Mouse (Mus musculus) erythroid progenitor cell, adult 5-6 weeks (primary cell): ENCODE measurements around the gene Bloc1s3. TPM values are rescaled to one million over a fixed set of nuclear protein-coding genes. Genes with fewer than 3 reads are reported as not detected.
"Not testable (repeated sequence)": the region's sequence is repeated elsewhere in the genome, so short reads cannot be mapped to it uniquely, and the experiment has no call there.

ENCODE experiments used
- ATAC-seq: replicated peaks from 2 replicates; pipeline ENCODE4 v1.8.0; 2016; ENCODE audit warnings: moderate number of reproducible peaks, mild to moderate bottlenecking, moderate TSS enrichment, inconsistent platforms; ENCODE audit not compliant: poor library complexity, low FRiP score, severe bottlenecking
- total RNA-seq, 2 experiments: library from RNA; stranded (forward) in 1 of 2; stranded (reverse) in 1 of 2; fragments of 150-400 nt in 1 of 2; fragments of 186-747, 209-891 nt in 1 of 2; gene quantifications; 2 replicates each; pipeline versions ENCODE4 v1.2.3 to v1.2.4; 2015 to 2017; ENCODE audit warnings: low replicate concordance in 2 of 2

Bloc1s3 gene
- total RNA-seq, 2 experiments from 2014 or later, result 0.15 to 2.9 TPM

DNA sequence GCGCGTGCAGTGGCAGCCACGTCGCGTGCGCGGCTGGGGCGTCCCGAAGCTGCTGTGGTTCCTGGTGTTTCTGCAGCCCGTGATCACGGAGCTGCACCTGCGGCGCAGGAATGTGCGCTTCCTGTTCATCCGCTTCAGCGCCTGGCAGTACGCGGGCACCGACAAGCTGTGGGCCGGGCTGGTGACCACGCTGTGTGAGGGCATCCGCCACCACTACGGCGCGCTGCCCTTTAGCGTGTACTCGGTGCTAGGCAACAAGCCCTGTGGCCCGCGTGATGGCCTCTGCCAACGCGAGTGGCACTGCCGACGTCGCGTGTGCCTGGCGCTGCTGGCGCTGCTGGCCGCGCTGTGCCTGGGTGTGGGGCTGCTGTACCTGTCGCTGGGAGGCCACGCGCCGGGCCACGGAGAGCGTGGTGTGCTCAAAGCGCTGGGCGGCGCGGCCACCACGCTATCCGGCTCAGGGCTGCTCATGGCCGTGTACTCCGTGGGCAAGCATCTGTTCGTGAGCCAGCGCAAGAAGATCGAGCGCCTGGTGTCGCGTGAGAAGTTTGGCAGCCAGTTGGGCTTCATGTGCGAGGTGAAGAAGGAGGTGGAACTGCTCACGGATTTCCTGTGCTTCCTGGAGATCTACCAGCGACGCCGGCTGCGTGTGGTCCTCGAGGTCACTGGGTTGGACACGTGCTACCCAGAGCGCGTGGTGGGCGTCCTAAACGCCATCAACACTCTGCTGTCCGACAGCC, 15.0 kb upstream of the Bloc1s3 start:
- no peak for ATAC-seq

DNA sequence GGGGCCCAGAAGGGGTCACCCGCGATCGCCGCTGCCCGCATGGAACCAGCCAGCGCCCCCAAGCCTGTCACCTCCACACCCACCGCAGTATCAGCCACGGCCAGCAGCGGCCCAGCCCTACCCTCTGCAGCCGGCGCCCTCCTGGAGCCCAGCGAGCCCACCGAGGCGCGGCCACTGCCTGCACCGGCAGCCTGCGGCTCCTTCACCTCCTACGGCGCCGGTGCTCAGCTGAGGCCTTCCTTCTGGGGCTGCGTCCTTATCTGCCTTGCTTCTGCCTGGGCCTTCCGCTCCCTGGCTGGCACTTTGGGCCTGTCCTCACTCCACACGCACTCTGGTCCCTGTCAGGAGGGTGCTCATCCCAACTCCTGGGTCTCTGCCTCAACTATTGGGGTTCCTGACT, 11.9 kb upstream of the Bloc1s3 start:
- ATAC-seq, result no peak

GRCm38 (mm10) chr7:19517652-19518365, 9.6 kb upstream of the Bloc1s3 start, which contains the start of gene Nkpd1:
Gene Nkpd1, plus strand, starts transcription at chr7:19517838.
- no peak for ATAC-seq

DNA sequence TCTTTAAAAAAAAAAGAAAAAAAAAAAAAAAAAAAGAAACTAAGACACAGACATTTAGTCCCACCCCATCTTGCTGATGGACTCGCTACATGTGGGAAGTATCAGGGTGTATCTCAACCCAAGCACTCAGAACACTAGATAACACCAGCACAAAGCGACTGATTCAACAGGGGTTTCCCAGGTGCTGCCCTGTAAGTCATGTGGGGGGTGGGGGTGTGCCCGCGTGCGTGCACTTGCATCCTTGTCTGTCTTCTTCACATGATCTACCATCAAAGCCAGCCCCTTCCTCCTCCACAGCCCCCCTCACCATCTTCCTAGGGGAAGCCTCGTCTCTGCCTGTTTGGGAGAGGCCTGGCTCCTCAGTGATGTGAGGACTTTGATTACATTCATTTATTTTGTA, 4.2 kb upstream of the Bloc1s3 start:
- ATAC-seq, result no peak

GRCm38 (mm10) chr7:19511934-19512333, 3.8 kb upstream of the Bloc1s3 start:
- not testable (repeated sequence) for ATAC-seq

- no peak for ATAC-seq
These were observed 1.6 kb upstream of the Bloc1s3 start for GRCm38 (mm10) chr7:19509786-19510185.

GRCm38 (mm10) chr7:19508924-19509568, 879 bp upstream of the Bloc1s3 start:
- ATAC-seq, result peak; percentile 16

DNA sequence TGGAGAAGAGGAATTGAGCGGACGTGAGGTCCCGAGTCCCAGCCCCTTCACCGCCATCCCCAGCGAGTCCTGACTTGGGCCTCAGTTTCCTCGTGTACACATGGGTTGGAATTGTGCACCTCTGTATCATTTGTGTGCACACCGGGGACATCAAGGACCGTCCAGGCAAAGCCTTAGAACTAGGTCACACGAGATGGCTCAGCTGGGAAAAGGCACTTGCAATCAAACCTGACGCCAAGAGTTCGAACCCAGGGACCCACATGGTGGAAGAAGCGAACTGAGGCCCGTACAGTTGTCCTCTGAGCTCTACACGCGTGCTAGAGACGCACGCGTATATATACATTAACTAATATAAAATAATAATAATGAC, 570 bp downstream of the Bloc1s3 start:
- no peak for ATAC-seq

GRCm38 (mm10) chr7:19506969-19507611, 1.1 kb downstream of the Bloc1s3 start:
- ATAC-seq, result no peak

DNA sequence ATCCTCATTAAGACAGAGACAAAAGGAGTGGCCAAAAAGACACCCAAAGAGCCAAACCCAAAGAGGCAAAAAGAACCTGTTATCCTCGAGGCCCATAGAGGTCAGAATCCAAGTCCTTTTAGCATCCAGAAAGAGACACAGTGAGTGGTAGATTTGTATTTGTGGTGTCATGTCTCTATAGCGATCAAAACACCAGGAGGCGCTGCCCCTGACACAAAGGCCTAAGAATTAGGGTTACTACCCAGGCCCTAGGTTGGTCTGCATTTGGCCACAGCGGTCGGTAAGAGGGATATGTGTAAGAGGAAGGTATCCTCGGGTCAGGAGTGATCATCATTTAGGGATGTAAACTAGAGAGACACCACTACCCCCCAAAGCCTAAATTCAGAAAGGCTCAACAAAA, 1.8 kb downstream of the Bloc1s3 start:
- no peak for ATAC-seq

DNA sequence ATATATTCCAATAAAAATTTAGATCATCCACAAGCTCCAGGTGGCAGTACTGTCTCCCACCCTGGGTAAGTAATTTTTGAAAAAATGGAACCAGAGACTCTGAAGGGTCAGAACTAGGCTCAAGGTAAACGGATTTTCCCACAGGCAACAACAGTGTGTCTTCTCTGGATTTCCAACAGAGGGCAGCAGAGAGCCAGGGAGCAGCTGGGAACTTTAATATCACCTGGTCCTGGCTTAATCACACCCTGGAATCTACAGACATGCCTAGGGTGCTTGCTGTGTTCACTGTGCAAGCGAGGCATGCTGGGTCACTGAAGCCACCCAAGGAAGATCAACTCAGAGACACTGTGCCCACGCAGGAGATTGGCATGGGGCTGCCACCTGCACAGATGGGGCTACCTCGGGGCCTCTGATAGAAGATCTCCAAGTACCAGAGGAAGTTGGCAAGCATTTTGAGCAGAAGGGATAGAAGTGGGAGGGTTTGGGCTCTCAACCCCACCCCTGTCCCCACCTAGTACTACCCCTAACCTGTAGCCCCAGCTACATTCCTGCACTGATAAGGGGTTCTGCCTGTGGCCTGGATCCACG, 4.6 kb downstream of the Bloc1s3 start:
- ATAC-seq, result 0 out of 2 replicates have a peak, but pooled peaks have one; percentile 36

DNA sequence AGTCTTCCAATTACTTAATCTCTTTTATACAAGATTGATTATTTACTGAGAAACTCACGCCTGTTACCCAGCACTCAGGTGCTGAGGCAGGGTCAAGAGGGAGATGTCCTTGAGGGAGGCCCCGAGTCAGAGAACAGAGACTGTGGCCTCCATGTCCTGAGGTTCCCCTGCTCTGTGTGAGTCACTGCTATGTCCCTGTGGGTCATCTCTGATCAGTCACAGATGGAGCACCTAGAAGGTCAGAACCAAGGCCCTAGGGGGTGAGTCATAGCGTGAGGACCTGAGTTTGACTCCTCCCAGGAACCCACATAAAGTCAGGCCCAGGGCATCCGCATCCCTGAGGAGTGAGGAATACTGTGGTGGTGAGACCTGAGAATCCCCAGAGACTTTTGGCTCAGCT, 6.5 kb downstream of the Bloc1s3 start:
- ATAC-seq, result no peak

DNA sequence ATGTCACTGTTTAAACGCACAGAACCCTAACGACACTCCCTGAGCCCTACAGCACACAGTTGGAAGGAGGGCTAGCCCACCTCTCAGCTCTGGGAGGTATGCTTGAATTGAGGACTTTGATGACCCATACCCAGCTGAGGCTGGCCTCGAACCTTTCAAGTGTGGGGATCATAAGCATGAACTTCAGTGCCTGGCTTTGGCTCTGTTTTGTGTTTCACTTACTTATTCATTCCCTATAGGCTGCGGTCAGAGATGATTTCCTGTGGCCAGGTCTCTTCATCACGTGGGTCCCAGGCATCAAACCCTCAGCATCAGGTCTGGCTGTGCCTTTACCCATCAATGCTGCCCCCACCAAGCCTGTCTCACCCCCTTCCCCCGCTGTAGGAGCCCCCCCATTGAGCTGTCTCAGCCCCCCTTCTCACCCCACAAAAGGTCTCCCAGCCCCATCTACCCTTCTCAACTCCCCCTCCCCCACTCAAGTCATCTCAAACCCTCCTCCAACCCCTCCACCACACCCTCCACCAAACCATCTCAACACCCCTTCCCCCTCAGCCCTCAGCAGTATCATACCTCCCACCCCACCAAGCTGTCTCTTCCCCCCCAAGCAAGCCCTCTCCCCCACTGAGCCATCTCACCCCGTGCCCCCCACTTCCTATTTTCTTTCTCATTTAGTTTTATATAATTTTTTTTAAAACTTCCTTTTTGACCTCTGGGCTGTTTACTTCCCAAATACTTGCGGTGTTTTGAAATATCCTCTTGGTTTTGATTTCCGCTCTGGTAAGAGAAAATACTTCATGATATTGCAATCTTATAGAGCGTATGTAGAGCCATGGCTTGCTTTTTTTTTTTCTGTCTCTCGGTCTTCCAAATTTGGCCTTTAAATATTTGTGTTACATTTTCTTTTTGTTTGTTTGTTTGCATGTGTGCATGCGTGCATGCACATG, 7.5 kb downstream of the Bloc1s3 start:
- ATAC-seq, result no peak

DNA sequence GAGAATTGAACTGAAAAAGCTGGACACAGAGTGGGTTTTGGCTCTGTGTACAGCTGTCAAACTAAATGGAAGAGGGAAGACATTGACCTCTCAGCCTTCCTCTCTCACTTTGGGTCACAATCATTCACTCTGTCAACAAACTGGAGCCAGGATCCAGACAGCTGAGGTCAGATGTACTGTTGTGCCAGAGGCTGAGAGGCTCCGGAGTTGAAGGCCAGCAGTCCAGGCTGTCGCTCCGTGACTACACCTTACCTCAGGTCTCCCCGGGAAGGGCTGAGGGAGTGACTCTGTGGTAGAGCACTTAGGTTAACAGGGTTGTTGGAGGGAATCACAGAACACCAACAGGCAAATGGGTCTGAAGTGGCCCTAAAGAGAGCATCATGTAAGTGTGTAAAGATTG, 9.8 kb downstream of the Bloc1s3 start:
- no peak for ATAC-seq

GRCm38 (mm10) chr7:19496214-19496555, 12.0 kb downstream of the Bloc1s3 start:
- ATAC-seq, result no peak

- no peak for ATAC-seq
These were observed 12.5 kb downstream of the Bloc1s3 start for GRCm38 (mm10) chr7:19495521-19496213.

DNA sequence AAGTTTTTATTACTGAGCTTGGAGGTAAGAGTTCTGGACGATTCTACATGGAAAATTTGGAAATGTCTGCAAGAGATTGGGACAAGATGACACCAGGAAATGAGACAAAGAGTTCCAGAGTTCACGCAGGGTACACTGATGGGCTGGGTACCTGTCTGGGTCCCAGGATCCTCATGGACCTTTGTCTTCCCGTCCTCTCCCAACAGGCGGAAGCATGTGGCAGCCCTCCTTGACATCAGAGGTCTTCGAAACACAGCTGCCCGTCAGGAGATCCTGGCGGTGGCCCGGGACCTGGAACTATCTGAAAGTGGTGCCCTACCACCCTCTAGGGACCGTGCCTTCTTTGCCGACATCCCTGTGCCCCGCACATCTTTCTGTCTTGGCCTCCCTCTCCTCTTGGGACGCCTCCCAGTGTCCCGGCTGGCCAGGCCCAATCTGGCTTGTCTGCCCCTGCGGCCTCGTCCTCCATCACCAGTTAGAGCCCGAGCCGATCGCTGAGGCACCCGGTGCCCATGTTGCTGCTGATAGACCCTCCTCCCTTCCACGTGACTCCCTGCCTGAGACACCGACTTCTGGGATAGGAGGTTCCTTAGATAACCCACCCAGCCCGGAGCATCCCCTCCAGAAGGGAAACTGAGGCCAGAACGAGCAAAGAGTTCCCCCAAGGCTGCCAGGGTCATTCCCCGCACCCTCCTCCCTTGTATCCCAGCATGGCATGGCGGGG, 13.3 kb downstream of the Bloc1s3 start:
- ATAC-seq, result no peak

DNA sequence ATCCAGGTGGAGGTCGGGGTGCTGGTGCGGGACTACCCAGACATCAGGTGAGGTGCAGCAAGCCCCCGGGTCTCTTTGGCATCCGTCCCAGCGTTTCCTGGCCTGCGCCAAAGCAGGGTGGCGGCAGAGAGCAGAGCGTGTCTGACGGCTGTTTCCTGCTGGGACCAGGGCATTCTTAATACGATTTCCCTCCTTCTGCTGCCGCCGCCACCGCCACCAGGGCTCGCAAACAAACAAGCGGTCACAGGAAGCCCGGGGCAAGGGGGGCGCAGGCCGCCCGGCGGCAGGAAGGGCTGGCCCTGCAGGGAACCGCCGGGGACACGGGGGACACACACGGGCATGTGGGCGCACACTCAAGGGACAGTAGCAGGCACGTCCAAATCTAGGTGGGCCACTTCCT, 16.4 kb downstream of the Bloc1s3 start:
- ATAC-seq, result no peak
